ENCODE assay signal across 8 mouse cellular contexts in genomic region chr1:62929477-62929876, GRCm38 (mm10).
A peak's percentile ranks its signal among the peaks of the same experiment; 100 is the strongest.
DNase-seq lines count a peak whose midpoint lies in the region; ATAC-seq and TF ChIP-seq lines count a peak whose summit lies in the region.

No protein-coding gene starts in this region.

- no peak overlapping the region for H3K4me2 ChIP-seq in lung, embryonic 14.5 days

- H3K9me3 ChIP-seq in lung, embryonic 14.5 days (ENCODE audit: low read depth, low read length): no peaks in the 10 kb centered on the region

- no peaks in the 10 kb centered on the region for H3K27me3 ChIP-seq in lung, embryonic 14.5 days (ENCODE audit: insufficient read depth, low read length)

- peak; percentile 88 for TF ChIP-seq CTCF in lung, embryonic 14.5 days (IDR thresholded peaks at IDR 0.05; ENCODE audit: low read depth)

- no peak overlapping the region for H3K9ac ChIP-seq in lung, embryonic 14.5 days

- ATAC-seq in granulocyte monocyte progenitor cell, adult 5-6 weeks (replicated peaks; ENCODE audit: poor library complexity, severe bottlenecking): peak; percentile 75
- ATAC-seq in lung, embryonic 14.5 days (ENCODE audit: insufficient read depth): peak; percentile 55; the same call in 1 of the 2 replicates

- no peak overlapping the region for H3K4me3 ChIP-seq in lung, embryonic 14.5 days (ENCODE audit: low read depth, low read length)

- H3K4me1 ChIP-seq in lung, embryonic 14.5 days (ENCODE audit: insufficient read depth): peaks cover 2% of the 10 kb centered on the region; the same call in 1 of the 2 replicates

- H3K27ac ChIP-seq in lung, embryonic 14.5 days (ENCODE audit: low read depth): no peak overlapping the region

- no peaks in the 10 kb centered on the region for H3K36me3 ChIP-seq in lung, embryonic 14.5 days (ENCODE audit: insufficient read depth)

- peak; percentile 79 for DNase-seq in CD4-positive, CD25-positive, alpha-beta regulatory T cell, adult 2 months (ENCODE audit: low read depth, low spot score)
- DNase-seq in WW6 (ENCODE audit: low read depth, low spot score): peak; percentile 40
- peak; percentile 81 for DNase-seq in cerebellum, postnatal 36 days
- peak; percentile 50 for DNase-seq in large intestine, adult 2 months (ENCODE audit: low read depth, low spot score)
- peak; percentile 94 for DNase-seq in lung, embryonic 14.5 days
- DNase-seq in right cerebral cortex, postnatal 36 days (ENCODE audit: low spot score in 2 of 2): peak; percentile 56 to 61
- DNase-seq in urinary bladder, postnatal 4 days (ENCODE audit: low spot score in 2 of 2): peak; percentile 64 to 89

- 7% methylated on average over 8 of the region's 8 CpGs for whole genome bisulfite sequencing in large intestine, adult 2 months
- WGBS in lung, embryonic 14.5 days: 2% methylated on average over 8 of the region's 8 CpGs

Comparison
In these comparisons a context has a peak if more than half of its experiments do, and no peak if none do; other contexts are left out.
1. DNase-seq: peak in every context shown above with its lines; median percentile 94 in lung, embryonic 14.5 days; 81 in cerebellum, postnatal 36 days; 79 in CD4-positive, CD25-positive, alpha-beta regulatory T cell, adult 2 months; 76 in urinary bladder, postnatal 4 days; 58 in right cerebral cortex, postnatal 36 days; 50 in large intestine, adult 2 months; 40 in WW6.